Mouse (Mus musculus) small intestine, adult 2 months (tissue): ENCODE results near the gene Ccdc51.

ENCODE experiments used
- CTCF ChIP-seq: fragments of 200-500 bp; IDR thresholded peaks from 2 replicates; pipeline ENCODE4 v1.5.1; 2012; ENCODE audit warnings: low read depth, mild to moderate bottlenecking, control low read depth, inconsistent platforms, low read length, moderate library complexity, mixed read lengths; ENCODE audit not compliant: insufficient replicate concordance, insufficient read length; ENCODE audit errors: extremely low read depth
- POLR2A ChIP-seq: fragments of 200-500 bp; IDR thresholded peaks from 2 replicates; pipeline ENCODE4 v1.6.1; 2012; ENCODE audit warnings: low read depth, mild to moderate bottlenecking, control low read depth, inconsistent platforms, low read length, moderate library complexity

DNA sequence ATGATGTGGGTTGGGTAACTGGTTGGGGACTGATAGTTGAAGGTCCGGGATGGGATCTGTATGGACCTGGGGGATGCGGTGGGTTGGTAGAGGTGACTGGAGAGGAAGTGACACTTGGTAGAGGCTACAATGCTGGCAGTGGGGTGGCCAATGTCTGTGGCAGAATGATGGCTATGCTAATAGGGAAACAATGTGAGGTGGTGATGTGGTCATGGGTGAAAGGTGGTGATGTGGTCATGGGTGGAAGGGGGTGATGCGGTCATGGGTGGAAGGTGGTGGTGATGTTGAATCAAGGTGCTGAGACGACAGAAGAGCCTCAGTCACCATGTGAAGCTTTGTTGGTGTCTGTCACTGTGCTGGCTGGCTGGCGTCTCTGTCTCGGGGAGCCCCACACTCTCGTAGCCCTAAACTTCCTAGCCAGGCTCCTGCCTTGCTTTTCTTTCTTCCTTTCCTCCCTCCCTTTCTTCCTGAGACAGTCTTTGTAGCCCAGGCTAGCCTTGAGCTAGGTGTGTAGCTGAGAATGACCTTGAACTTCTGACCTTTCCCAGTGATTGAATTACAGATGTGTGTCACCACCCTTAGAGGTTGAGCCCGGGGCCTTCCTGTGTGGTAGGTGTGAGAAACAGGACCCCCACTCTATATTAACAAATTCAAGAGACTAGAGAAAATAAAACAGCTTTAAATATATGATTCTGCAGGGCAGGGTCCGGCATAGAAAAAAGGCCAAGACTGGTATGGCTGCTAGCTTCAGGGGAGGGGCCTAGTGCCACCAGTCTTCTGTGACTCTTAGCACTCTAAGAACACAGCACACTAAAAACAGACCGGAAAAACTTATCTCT, 30.4 kb upstream of the Ccdc51 start:
- TF ChIP-seq POLR2A (no peak), CTCF (no peak)
